Mouse (Mus musculus): ENCODE measurements around the gene Ly6g. TPM values are rescaled to one million over a fixed set of nuclear protein-coding genes. Genes with fewer than 3 reads are reported as not detected.
A peak's percentile ranks its signal among the peaks of the same experiment; 100 is the strongest.
"Not testable (repeated sequence)": the region's sequence is repeated elsewhere in the genome, so short reads cannot be mapped to it uniquely, and the experiment has no call there.

The Ly6g gene
- not detected in 2 replicates for polyA plus RNA-seq (2015; fragmentation: Nextera tagmentation; extraction: Ambion mirVana)

GRCm38 (mm10) chr15:75154940-75155339, at the start of gene Ly6g:
Ly6g (plus strand) TSS chr15:75155240.
- no peak for ATAC-seq (ENCODE audit: low read depth)
- Histone ChIP-seq H3K27me3 (ENCODE audit: control insufficient read depth, insufficient read depth, low read depth, low read length) (no peaks in the 10 kb centered on the region), H3K9ac (ENCODE audit: low read length) (no peak within 1 kb of the TSS), H3K27ac (ENCODE audit: low read length) (no peak within 1 kb of the TSS), H3K4me2 (ENCODE audit: low read depth, low read length) (no peak within 1 kb of the TSS), H3K4me3 (ENCODE audit: low read length) (no peak within 1 kb of the TSS), H3K9me3 (ENCODE audit: control insufficient read depth, low read length) (no peaks in the 10 kb centered on the region), H3K4me1 (replicated peaks; ENCODE audit: control insufficient read depth, insufficient read depth, low read length) (no peaks in the 10 kb centered on the region), H3K36me3 (ENCODE audit: control insufficient read depth, insufficient read depth, low read length) (no peaks in the 10 kb centered on the region)
- WGBS: 96% methylated on average over 1 of the region's 1 CpGs

- not testable (repeated sequence) for H3K9me3 ChIP-seq (ENCODE audit: control insufficient read depth, low read length); H3K9ac ChIP-seq (ENCODE audit: low read length); H3K4me2 ChIP-seq (ENCODE audit: low read depth, low read length); H3K4me3 ChIP-seq (ENCODE audit: low read length); H3K4me1 ChIP-seq (replicated peaks; ENCODE audit: control insufficient read depth, insufficient read depth, low read length); H3K27me3 ChIP-seq (ENCODE audit: control insufficient read depth, insufficient read depth, low read depth, low read length); H3K27ac ChIP-seq (ENCODE audit: low read length); H3K36me3 ChIP-seq (ENCODE audit: control insufficient read depth, insufficient read depth, low read length)
- peak; percentile 61; the same call in 1 of the 2 replicates for ATAC-seq (ENCODE audit: low read depth)
- WGBS: 41% methylated on average over 1 of the region's 5 CpGs
These were observed 44.6 kb upstream of the Ly6g start for GRCm38 (mm10) chr15:75110424-75110823.

GRCm38 (mm10) chr15:75111861-75112630, 43.0 kb upstream of the Ly6g start, which contains the start of gene Ly6c2:
Ly6c2 (minus strand) TSS chr15:75111970.
- not testable (repeated sequence) for H3K9me3 ChIP-seq (ENCODE audit: control insufficient read depth, low read length); H3K27ac ChIP-seq (ENCODE audit: low read length); H3K4me1 ChIP-seq (replicated peaks; ENCODE audit: control insufficient read depth, insufficient read depth, low read length); H3K4me2 ChIP-seq (ENCODE audit: low read depth, low read length); H3K9ac ChIP-seq (ENCODE audit: low read length); H3K27me3 ChIP-seq (ENCODE audit: control insufficient read depth, insufficient read depth, low read depth, low read length); H3K36me3 ChIP-seq (ENCODE audit: control insufficient read depth, insufficient read depth, low read length); H3K4me3 ChIP-seq (ENCODE audit: low read length); ATAC-seq (ENCODE audit: low read depth)
- WGBS: no CpG with 5 or more reads among the region's 1 CpGs

- ATAC-seq (ENCODE audit: low read depth): no peak
- Histone ChIP-seq H3K9me3 (ENCODE audit: control insufficient read depth, low read length) (no peaks in the 10 kb centered on the region), H3K4me3 (ENCODE audit: low read length) (no peak overlapping the region), H3K9ac (ENCODE audit: low read length) (no peak overlapping the region), H3K27me3 (ENCODE audit: control insufficient read depth, insufficient read depth, low read depth, low read length) (no peaks in the 10 kb centered on the region), H3K4me1 (replicated peaks; ENCODE audit: control insufficient read depth, insufficient read depth, low read length) (no peaks in the 10 kb centered on the region), H3K27ac (ENCODE audit: low read length) (no peak overlapping the region), H3K4me2 (ENCODE audit: low read depth, low read length) (no peak overlapping the region), H3K36me3 (ENCODE audit: control insufficient read depth, insufficient read depth, low read length) (no peaks in the 10 kb centered on the region)
- 78% methylated on average over 2 of the region's 2 CpGs for WGBS
These were observed 38.5 kb upstream of the Ly6g start for GRCm38 (mm10) chr15:75116525-75116924.

- WGBS: 85% methylated on average over 5 of the region's 5 CpGs
- not testable (repeated sequence) for ATAC-seq (ENCODE audit: low read depth); H3K27me3 ChIP-seq (ENCODE audit: control insufficient read depth, insufficient read depth, low read depth, low read length); H3K36me3 ChIP-seq (ENCODE audit: control insufficient read depth, insufficient read depth, low read length); H3K4me3 ChIP-seq (ENCODE audit: low read length); H3K9me3 ChIP-seq (ENCODE audit: control insufficient read depth, low read length); H3K4me2 ChIP-seq (ENCODE audit: low read depth, low read length); H3K27ac ChIP-seq (ENCODE audit: low read length); H3K9ac ChIP-seq (ENCODE audit: low read length); H3K4me1 ChIP-seq (replicated peaks; ENCODE audit: control insufficient read depth, insufficient read depth, low read length)
These were observed 37.6 kb upstream of the Ly6g start for GRCm38 (mm10) chr15:75117481-75117880.

GRCm38 (mm10) chr15:75118742-75119141, 36.3 kb upstream of the Ly6g start:
- H3K9ac ChIP-seq (ENCODE audit: low read length); H3K27me3 ChIP-seq (ENCODE audit: control insufficient read depth, insufficient read depth, low read depth, low read length); ATAC-seq (ENCODE audit: low read depth); H3K4me3 ChIP-seq (ENCODE audit: low read length); H3K27ac ChIP-seq (ENCODE audit: low read length); H3K36me3 ChIP-seq (ENCODE audit: control insufficient read depth, insufficient read depth, low read length); H3K4me2 ChIP-seq (ENCODE audit: low read depth, low read length); H3K9me3 ChIP-seq (ENCODE audit: control insufficient read depth, low read length); H3K4me1 ChIP-seq (replicated peaks; ENCODE audit: control insufficient read depth, insufficient read depth, low read length): not testable (repeated sequence)
- WGBS: 15% methylated on average over 5 of the region's 7 CpGs

- no peak for ATAC-seq (ENCODE audit: low read depth)
- Histone ChIP-seq H3K36me3 (ENCODE audit: control insufficient read depth, insufficient read depth, low read length) (no peaks in the 10 kb centered on the region), H3K27me3 (ENCODE audit: control insufficient read depth, insufficient read depth, low read depth, low read length) (no peaks in the 10 kb centered on the region), H3K9me3 (ENCODE audit: control insufficient read depth, low read length) (no peaks in the 10 kb centered on the region), H3K27ac (ENCODE audit: low read length) (no peak overlapping the region), H3K4me1 (replicated peaks; ENCODE audit: control insufficient read depth, insufficient read depth, low read length) (no peaks in the 10 kb centered on the region), H3K4me2 (ENCODE audit: low read depth, low read length) (no peak overlapping the region), H3K9ac (ENCODE audit: low read length) (no peak overlapping the region), H3K4me3 (ENCODE audit: low read length) (no peak overlapping the region)
- WGBS: 10% methylated on average over 2 of the region's 2 CpGs
These were observed 35.0 kb upstream of the Ly6g start for GRCm38 (mm10) chr15:75120066-75120465.

- H3K4me1 ChIP-seq (replicated peaks; ENCODE audit: control insufficient read depth, insufficient read depth, low read length); ATAC-seq (ENCODE audit: low read depth); H3K9ac ChIP-seq (ENCODE audit: low read length); H3K36me3 ChIP-seq (ENCODE audit: control insufficient read depth, insufficient read depth, low read length); H3K27ac ChIP-seq (ENCODE audit: low read length); H3K4me2 ChIP-seq (ENCODE audit: low read depth, low read length); H3K27me3 ChIP-seq (ENCODE audit: control insufficient read depth, insufficient read depth, low read depth, low read length); H3K4me3 ChIP-seq (ENCODE audit: low read length); H3K9me3 ChIP-seq (ENCODE audit: control insufficient read depth, low read length): not testable (repeated sequence)
- WGBS: 91% methylated on average over 2 of the region's 2 CpGs
These were observed 22.7 kb upstream of the Ly6g start for GRCm38 (mm10) chr15:75132346-75132745.

GRCm38 (mm10) chr15:75135090-75135783, 19.8 kb upstream of the Ly6g start:
- not testable (repeated sequence) for H3K27ac ChIP-seq (ENCODE audit: low read length); ATAC-seq (ENCODE audit: low read depth)
- WGBS: 71% methylated on average over 1 of the region's 2 CpGs

More at GRCm38 (mm10) chr15:75135090-75135783, 19.8 kb upstream of the Ly6g start:
- H3K4me3 ChIP-seq (ENCODE audit: low read length); H3K9me3 ChIP-seq (ENCODE audit: control insufficient read depth, low read length); H3K4me2 ChIP-seq (ENCODE audit: low read depth, low read length); H3K36me3 ChIP-seq (ENCODE audit: control insufficient read depth, insufficient read depth, low read length); H3K9ac ChIP-seq (ENCODE audit: low read length); H3K27me3 ChIP-seq (ENCODE audit: control insufficient read depth, insufficient read depth, low read depth, low read length); H3K4me1 ChIP-seq (replicated peaks; ENCODE audit: control insufficient read depth, insufficient read depth, low read length): not testable (repeated sequence)
